Mouse (Mus musculus) liver, adult 2 months (tissue): Measurements from ENCODE around the gene G430095P16Rik.

Source experiments
- CTCF ChIP-seq: fragments of 200-500 bp; IDR thresholded peaks from 2 replicates; pipeline ENCODE4 v1.5.1; 2011; ENCODE audit warnings: low read depth, low read length, control low read depth
- POLR2A ChIP-seq: fragments of 200-500 bp; IDR thresholded peaks from 2 replicates; pipeline ENCODE4 v1.6.1; 2011; ENCODE audit warnings: low read length, control low read depth; ENCODE audit not compliant: insufficient read depth; ENCODE audit errors: extremely low read depth

GRCm38 (mm10) chr8:84711312-84711711, 11.5 kb upstream of the G430095P16Rik start:
- TF ChIP-seq POLR2A = no peak
- TF ChIP-seq CTCF = no peak
